In the genomic region with DNA sequence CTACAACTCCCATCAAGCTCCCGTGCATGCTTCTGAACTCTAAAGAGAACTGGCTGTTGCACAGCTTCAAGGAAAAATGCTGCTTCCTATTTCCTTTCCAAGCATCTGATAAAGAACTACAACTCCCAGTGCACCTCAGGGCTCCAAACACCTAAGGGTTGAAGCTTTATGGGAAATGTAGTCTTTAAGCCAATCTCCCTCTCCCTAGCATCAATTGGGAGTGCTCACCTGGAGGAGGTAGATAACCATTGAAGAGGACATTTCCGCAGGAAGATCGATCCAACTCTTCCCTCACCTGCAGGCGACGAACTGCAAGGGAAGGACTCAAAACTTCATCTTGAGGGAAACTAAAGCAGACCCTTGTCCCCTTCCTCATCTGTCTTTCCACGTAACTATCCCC, we compare ENCODE assay signal across 8 mouse cellular contexts. TPM values are rescaled to one million over a fixed set of nuclear protein-coding genes. Genes with fewer than 3 reads are reported as not detected.
DNase-seq lines count a peak whose midpoint lies in the region; ATAC-seq lines count a peak whose summit lies in the region.

No protein-coding gene starts in this region.

- H3K9me3 ChIP-seq in hindbrain, embryonic 11.5 days (ENCODE audit: control insufficient read depth, low read length), result no peaks in the 10 kb centered on the region
- no peaks in the 10 kb centered on the region for H3K9me3 ChIP-seq in liver, embryonic 12.5 days (replicated peaks)

- peak; percentile 69 for DNase-seq in cerebellum, adult 9-11 months
- no peak for DNase-seq in cerebellum, adult 8-10 months
- DNase-seq in brain, adult 2 months (ENCODE audit: low read depth, low spot score), result peak; percentile 82
- DNase-seq in hindbrain, embryonic 11.5 days (ENCODE audit: low spot score), result no peak
- DNase-seq in layer of hippocampus, adult 9-11 months, result no peak
- DNase-seq in urinary bladder, postnatal 36 days (ENCODE audit: low spot score in 2 of 2), result no peak

- no peak overlapping the region for H3K9ac ChIP-seq in hindbrain, embryonic 11.5 days (ENCODE audit: low read depth, low read length)
- H3K9ac ChIP-seq in liver, embryonic 12.5 days, result peak overlapping the region; percentile 78

- 25% methylated on average over 6 of the region's 6 CpGs for WGBS in hindbrain, embryonic 11.5 days
- WGBS in liver, embryonic 12.5 days (ENCODE audit: insufficient replicate concordance), result 18% methylated on average over 6 of the region's 6 CpGs

- ATAC-seq in hindbrain, embryonic 11.5 days (ENCODE audit: low FRiP score), result no peak
- ATAC-seq in liver, embryonic 12.5 days, result no peak
- ATAC-seq in monocyte, adult 5-6 weeks (replicated peaks; ENCODE audit: insufficient number of reproducible peaks, low FRiP score, low TSS enrichment, poor library complexity, severe bottlenecking), result no peak

- H3K36me3 ChIP-seq in hindbrain, embryonic 11.5 days (ENCODE audit: control insufficient read depth, insufficient read depth, low read length), result no peaks in the 10 kb centered on the region
- H3K36me3 ChIP-seq in liver, embryonic 12.5 days, result peaks cover 39% of the 10 kb centered on the region

- H3K4me2 ChIP-seq in hindbrain, embryonic 11.5 days (replicated peaks; ENCODE audit: low read depth, low read length), result peak overlapping the region; percentile 68
- peak overlapping the region; percentile 91 for H3K4me2 ChIP-seq in liver, embryonic 12.5 days

- peak overlapping the region; percentile 67; the same call in 1 of the 2 replicates for H3K4me3 ChIP-seq in hindbrain, embryonic 11.5 days (ENCODE audit: low read depth, low read length)
- peak overlapping the region; percentile 78 for H3K4me3 ChIP-seq in liver, embryonic 12.5 days

- peaks cover 5% of the 10 kb centered on the region; the same call in 1 of the 2 replicates for H3K4me1 ChIP-seq in hindbrain, embryonic 11.5 days (replicated peaks; ENCODE audit: control insufficient read depth, insufficient read depth, low read length)
- peaks cover 40% of the 10 kb centered on the region for H3K4me1 ChIP-seq in liver, embryonic 12.5 days

- H3K27ac ChIP-seq in hindbrain, embryonic 11.5 days (ENCODE audit: low read depth, low read length), result no peak overlapping the region
- peak overlapping the region; percentile 89 for H3K27ac ChIP-seq in liver, embryonic 12.5 days

- H3K27me3 ChIP-seq in hindbrain, embryonic 11.5 days (ENCODE audit: control insufficient read depth, insufficient read depth, low read length), result peaks cover 15% of the 10 kb centered on the region
- no peaks in the 10 kb centered on the region; the same call in 1 of the 2 replicates for H3K27me3 ChIP-seq in liver, embryonic 12.5 days (replicated peaks)

RNA-seq across cellular contexts. Expression of gene Shkbp1, which starts 1.7 kb away (rescaled TPM):
- polyA plus RNA-seq in hindbrain, embryonic 11.5 days (2014; fragmentation: Nextera tagmentation; extraction: Ambion mirVana), result 51.5 and 56.7 TPM in 2 replicates
- polyA plus RNA-seq in liver, embryonic 12.5 days (2016; fragmentation: Nextera tagmentation; extraction: Ambion mirVana), result 32.1 and 36.1 TPM in 2 replicates
- total RNA-seq in monocyte, adult 5-6 weeks (2017), result 33.3 to 47.0 TPM (median 39.9 TPM) in 3 replicates

RNA-seq across cellular contexts. Expression of gene Gm20479, which starts 3.1 kb away (rescaled TPM):
- polyA plus RNA-seq in hindbrain, embryonic 11.5 days (2014; fragmentation: Nextera tagmentation; extraction: Ambion mirVana), result 0.33 and 0.57 TPM in 2 replicates
- polyA plus RNA-seq in liver, embryonic 12.5 days (2016; fragmentation: Nextera tagmentation; extraction: Ambion mirVana), result not detected in 2 replicates
- total RNA-seq in monocyte, adult 5-6 weeks (2017), result not detected in 3 replicates

RNA-seq across cellular contexts. Expression of gene Ltbp4, which starts 16.7 kb away (rescaled TPM):
- 2.4 and 3.9 TPM in 2 replicates for polyA plus RNA-seq in hindbrain, embryonic 11.5 days (2014; fragmentation: Nextera tagmentation; extraction: Ambion mirVana)
- 5.7 TPM in 2 replicates for polyA plus RNA-seq in liver, embryonic 12.5 days (2016; fragmentation: Nextera tagmentation; extraction: Ambion mirVana)
- total RNA-seq in monocyte, adult 5-6 weeks (2017), result 0.68 TPM in 1 of 3 replicates, not detected in the others

Comparison
In these comparisons a context has a peak if more than half of its experiments do, and no peak if none do; other contexts are left out.
1. DNase-seq: peak in cerebellum, adult 9-11 months (single experiment) and brain, adult 2 months (single experiment); none in cerebellum, adult 8-10 months (single experiment), hindbrain, embryonic 11.5 days (single experiment), layer of hippocampus, adult 9-11 months (single experiment) and urinary bladder, postnatal 36 days (0 of 2).